ENCODE assay signal across 20 mouse cellular contexts in genomic region chr9:27802379-27802778, GRCm38 (mm10). TPM values are rescaled to one million over a fixed set of nuclear protein-coding genes. Genes with fewer than 3 reads are reported as not detected.
DNase-seq lines count a peak whose midpoint lies in the region; ATAC-seq lines count a peak whose summit lies in the region.
"Had no signal": no experiment of that assay in that cellular context is flagged by ENCODE, and none has a peak within 500 bp of the region (broad histone marks: within the 10 kb centered on the region; RNA-seq: fewer than 3 reads in every experiment).

No protein-coding gene starts in this region.

- H3K9ac ChIP-seq in liver, embryonic 16.5 days (ENCODE audit: low read depth, low read length): no peak overlapping the region
- H3K9ac ChIP-seq: liver, embryonic 13.5 days; neural tube, embryonic 13.5 days had no signal

- 0 out of 2 replicates have a peak, but pooled peaks have one; percentile 30 for ATAC-seq in liver, embryonic 16.5 days (ENCODE audit: low read depth)
- ATAC-seq: hindbrain, postnatal 0 days had no signal

- no peaks in the 10 kb centered on the region for H3K27me3 ChIP-seq in liver, embryonic 16.5 days (ENCODE audit: control insufficient read depth, insufficient read depth, low read depth, low read length)
- H3K27me3 ChIP-seq: liver, embryonic 13.5 days; neural tube, embryonic 13.5 days had no signal

- H3K27ac ChIP-seq in liver, embryonic 16.5 days (ENCODE audit: low read length): no peak overlapping the region
- H3K27ac ChIP-seq: embryonic facial prominence, embryonic 10.5 days; heart, embryonic 10.5 days; hindbrain, postnatal 0 days; kidney, postnatal 0 days; liver, embryonic 13.5 days; neural tube, embryonic 13.5 days had no signal

- DNase-seq in adrenal gland, postnatal 14 days: peak; percentile 45
- no peak for DNase-seq in adrenal gland, postnatal 36 days
- no peak for DNase-seq in liver
- DNase-seq in adipocyte (ENCODE audit: low spot score): peak; percentile 98
- peak; percentile 55 for DNase-seq in lung, postnatal 36 days
- no peak for DNase-seq in neural tube, embryonic 10.5 days (ENCODE audit: extremely low spot score, low spot score)
- DNase-seq in thymus, postnatal 36 days: no peak
- DNase-seq: gastrocnemius, postnatal 25 days; heart, postnatal 36 days; liver, embryonic 13.5 days; right cerebral cortex, postnatal 25 days; thymus, adult 2 months had no signal

- no peak overlapping the region for H3K4me2 ChIP-seq in liver, embryonic 16.5 days (ENCODE audit: low read depth, low read length)
- H3K4me2 ChIP-seq: liver, embryonic 13.5 days; neural tube, embryonic 13.5 days had no signal

- H3K4me3 ChIP-seq in liver, embryonic 16.5 days (ENCODE audit: low read depth, low read length): no peak overlapping the region
- H3K4me3 ChIP-seq: embryonic facial prominence, embryonic 10.5 days; heart, embryonic 10.5 days; liver, embryonic 13.5 days; neural tube, embryonic 13.5 days had no signal

- H3K36me3 ChIP-seq in liver, embryonic 16.5 days (ENCODE audit: control insufficient read depth, insufficient read depth): no peaks in the 10 kb centered on the region
- H3K36me3 ChIP-seq: embryonic facial prominence, embryonic 10.5 days; G1E; heart, embryonic 10.5 days; liver, embryonic 13.5 days; neural tube, embryonic 13.5 days had no signal

- no peaks in the 10 kb centered on the region for H3K9me3 ChIP-seq in liver, embryonic 16.5 days (replicated peaks; ENCODE audit: control insufficient read depth, low read length)
- H3K9me3 ChIP-seq: embryonic facial prominence, embryonic 10.5 days; G1E; heart, embryonic 10.5 days; liver, embryonic 13.5 days; neural tube, embryonic 13.5 days had no signal

- no peaks in the 10 kb centered on the region for H3K4me1 ChIP-seq in liver, embryonic 16.5 days (ENCODE audit: control insufficient read depth, low read depth, low read length)
- H3K4me1 ChIP-seq: embryonic facial prominence, embryonic 10.5 days; heart, embryonic 10.5 days; liver, embryonic 13.5 days; neural tube, embryonic 13.5 days had no signal

RNA-seq across cellular contexts. Expression of gene Opcml, which starts 11.8 kb away (rescaled TPM):
- 1.4 and 1.5 TPM in 2 replicates for total RNA-seq in adrenal gland, postnatal 14 days (2021)
- total RNA-seq in adrenal gland, postnatal 36 days (2021): 1 to 10 TPM; 1.3 to 2.3 TPM
- 0.02 and 0.26 TPM in 2 replicates for polyA plus RNA-seq in liver, embryonic 16.5 days (2015; fragmentation: Nextera tagmentation; extraction: Ambion mirVana)
- total RNA-seq: megakaryocyte-erythroid progenitor cell, adult 5-6 weeks had no signal
- polyA plus RNA-seq: G1E had no signal

Comparison
In these comparisons a context has a peak if more than half of its experiments do, and no peak if none do; other contexts are left out.
1. DNase-seq: peak in adrenal gland, postnatal 14 days (single experiment), adipocyte (single experiment) and lung, postnatal 36 days (single experiment); none in adrenal gland, postnatal 36 days (0 of 2), liver (single experiment), neural tube, embryonic 10.5 days (single experiment) and thymus, postnatal 36 days (0 of 2).